Mouse (Mus musculus) testis, postnatal 10 days (tissue): ENCODE measurements at regions not wholly inside any gene's neighbourhood (a gene's known extent, or its start where the extent isn't known, plus 50 kb on each side); places are given as distances from the start of the nearest gene placed in this dataset.

Source experiments
- DNase-seq: peaks from one replicate; pipeline ENCODE4 v3.0.0; 2021; ENCODE audit warnings: low spot score

- no peak for DNase-seq
These were observed 114.7 kb downstream of the Uri1 start for GRCm38 (mm10) chr7:37908618-37909130.

- DNase-seq: peak; percentile 76
These were observed 120.4 kb upstream of the Zfp536 start for GRCm38 (mm10) chr7:37893885-37894284.

- DNase-seq: no peak
These were observed 100.9 kb upstream of the Zfp536 start for GRCm38 (mm10) chr7:37874382-37874781.

- no peak for DNase-seq
These were observed 97.5 kb upstream of the Zfp536 start for GRCm38 (mm10) chr7:37870956-37871355.

DNA sequence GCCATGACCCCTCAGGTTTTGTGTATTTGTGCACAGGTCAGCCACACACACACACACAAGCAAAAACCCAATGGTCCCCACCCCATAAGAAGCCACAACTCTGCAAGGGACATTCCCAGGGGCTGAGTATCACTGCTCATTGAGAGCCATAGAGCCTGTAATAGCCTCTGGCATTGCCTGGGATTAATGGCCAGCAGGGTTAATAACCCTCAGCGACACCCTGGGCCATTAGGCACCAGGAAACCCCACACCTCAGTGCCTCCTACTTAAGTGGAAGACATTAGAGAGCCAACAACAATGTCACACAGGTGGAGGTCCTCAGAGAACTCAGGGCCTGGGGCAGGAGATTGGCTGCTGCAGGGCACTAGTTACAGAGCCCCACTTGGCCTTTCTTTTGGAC is 93.0 kb upstream of the Zfp536 start:
- DNase-seq: no peak

- no peak for DNase-seq
These were observed 78.0 kb upstream of the Zfp536 start for GRCm38 (mm10) chr7:37851471-37851870.

DNA sequence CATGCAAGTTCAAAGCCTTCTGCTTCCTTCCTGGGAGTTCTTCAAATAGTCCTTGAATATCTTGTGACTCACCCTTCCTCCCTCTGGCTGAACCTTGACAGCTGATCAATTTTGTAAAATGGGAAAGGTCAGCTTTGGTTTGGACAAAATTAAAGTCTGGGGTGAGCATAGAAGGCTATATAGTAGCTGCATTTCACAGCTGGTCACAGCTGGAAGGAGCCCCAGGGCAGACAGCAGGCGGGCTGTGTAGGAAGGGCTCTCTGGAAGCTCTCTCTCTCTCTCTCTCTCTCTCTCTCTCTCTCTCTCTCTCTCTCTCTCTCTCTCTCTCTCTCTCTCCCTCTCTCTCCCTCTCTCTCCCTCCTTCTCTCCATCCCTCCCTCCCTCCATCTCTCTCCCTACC is 71.8 kb upstream of the Zfp536 start:
- no peak for DNase-seq

DNA sequence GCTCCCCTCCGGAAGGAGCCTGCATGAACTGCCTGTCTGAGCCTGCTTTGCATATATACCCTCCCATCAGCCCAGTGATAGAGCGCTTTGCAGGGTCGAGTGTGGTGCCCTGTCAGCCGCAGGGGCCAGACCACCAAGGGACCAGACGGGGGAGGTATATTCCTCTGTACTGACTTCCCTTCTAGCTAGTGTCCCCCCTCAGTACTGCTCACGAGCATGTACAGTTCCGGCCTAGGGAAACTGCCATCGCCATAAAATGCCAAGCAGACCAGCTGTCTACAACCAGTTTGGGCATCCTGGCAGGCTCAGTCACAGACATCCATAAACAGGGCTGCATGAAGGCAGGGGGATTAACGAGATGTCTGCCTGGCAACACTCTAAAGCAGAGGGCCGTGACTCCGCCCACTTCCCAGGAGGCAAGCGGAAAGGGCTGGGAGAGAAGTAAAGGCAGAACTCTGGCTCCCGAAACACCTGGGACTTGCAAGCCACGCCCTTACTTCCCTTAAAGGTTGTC is 68.6 kb upstream of the Zfp536 start:
- peak; percentile 53 for DNase-seq

DNA sequence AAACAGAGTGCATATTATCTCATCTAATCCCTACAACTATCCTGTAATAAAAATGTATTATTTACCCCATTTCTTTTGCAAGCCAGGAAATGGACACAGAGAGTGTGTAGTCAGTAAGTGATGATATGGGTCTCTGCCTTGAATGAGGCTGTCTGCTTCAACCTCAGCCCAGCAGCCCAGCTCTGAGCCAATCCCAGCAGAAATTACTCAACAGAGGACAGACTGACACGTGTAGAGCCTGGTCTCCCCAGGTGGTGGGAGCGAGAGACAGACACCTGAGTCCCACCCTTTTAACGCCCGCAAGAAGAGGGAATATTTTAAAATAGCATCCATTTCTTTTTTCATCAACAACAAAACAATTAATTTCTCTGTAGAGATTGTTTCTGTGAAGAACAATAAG is 68.1 kb upstream of the Zfp536 start:
- DNase-seq: no peak

DNA sequence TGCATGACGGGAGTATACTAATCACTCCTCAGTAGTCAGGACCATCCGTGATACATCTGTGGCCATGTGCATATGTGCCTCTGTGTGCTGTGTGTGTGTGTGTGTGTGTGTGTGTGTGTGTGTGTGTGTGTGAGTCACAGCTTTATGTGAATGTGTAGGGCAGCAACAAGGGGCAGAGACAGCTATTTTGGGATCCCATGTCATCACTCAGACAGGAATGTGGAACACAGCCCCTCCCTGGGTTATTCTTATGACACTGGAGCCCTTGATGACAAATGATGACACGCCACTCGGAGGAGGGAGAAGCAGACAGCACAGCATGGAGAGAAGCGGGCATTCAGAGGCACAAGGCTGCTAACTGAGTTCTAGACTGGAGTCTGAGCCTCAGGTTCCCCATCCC is 64.4 kb upstream of the Zfp536 start:
- no peak for DNase-seq

DNA sequence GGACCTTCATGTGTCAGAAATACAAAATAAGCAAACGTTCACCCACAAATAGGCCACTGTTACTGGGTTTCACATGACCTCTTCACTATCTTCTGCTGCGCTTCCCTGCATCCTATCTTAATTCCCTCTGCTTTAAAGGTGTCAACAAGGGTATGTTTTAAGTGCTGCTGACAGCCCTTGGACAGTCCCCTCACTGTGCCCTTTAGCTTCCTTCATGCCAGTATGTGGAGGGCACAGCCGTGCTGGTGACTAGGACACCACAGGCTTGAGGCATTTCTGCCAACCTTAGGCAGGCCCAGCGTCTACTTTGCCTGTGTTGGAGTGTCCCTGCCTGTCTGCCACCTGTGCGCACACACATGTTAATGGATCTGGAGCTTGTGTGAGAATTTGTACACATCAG is 63.9 kb upstream of the Zfp536 start:
- no peak for DNase-seq

GRCm38 (mm10) chr7:37833420-37833819 is 60.0 kb upstream of the Zfp536 start:
- no peak for DNase-seq

- no peak for DNase-seq
These were observed 58.9 kb upstream of the Zfp536 start for GRCm38 (mm10) chr7:37832322-37832721.

DNA sequence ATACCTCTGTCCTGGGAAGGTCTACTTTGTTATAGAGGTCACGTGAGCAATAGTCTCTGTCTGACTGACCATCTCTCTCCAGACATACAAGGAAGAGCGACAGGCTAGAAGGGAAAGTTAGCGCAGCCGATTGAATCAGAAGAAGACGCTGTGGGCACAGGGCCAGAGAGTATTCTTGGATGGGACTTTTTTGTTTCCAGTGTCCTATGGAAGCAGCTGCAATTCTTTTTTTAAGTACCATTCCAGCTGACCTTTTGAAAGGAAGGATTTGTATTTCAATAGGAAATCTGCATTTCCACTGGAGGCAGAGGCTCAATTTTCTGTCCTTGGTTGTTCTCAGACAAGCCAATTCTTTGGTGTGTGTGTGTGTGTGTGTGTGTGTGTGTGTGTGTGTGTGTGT is 52.3 kb upstream of the Zfp536 start:
- DNase-seq: no peak
